Mouse (Mus musculus): ENCODE results near the gene Pick1. TPM values are rescaled to one million over a fixed set of nuclear protein-coding genes. Genes with fewer than 3 reads are reported as not detected.

Pick1 gene
- total RNA-seq, 2 experiments from 2014 or later, result 3.0 to 4.5 TPM

Other genes starting within 250 kb of the Pick1 start
- gene H1f0, start 200.7 kb upstream of the Pick1 start, total RNA-seq (2015), result 47.9 and 51.3 TPM in 2 replicates
- gene H1f0, start 200.7 kb upstream of the Pick1 start, total RNA-seq (2017), result 87.2 and 90.0 TPM in 2 replicates
- gene Galr3, start 187.3 kb upstream of the Pick1 start, total RNA-seq (2015), result not detected in 2 replicates
- gene Galr3, start 187.3 kb upstream of the Pick1 start, total RNA-seq (2017), result not detected in 2 replicates
- 13.5 and 14.3 TPM in 2 replicates for gene Ankrd54, start 166.3 kb upstream of the Pick1 start, total RNA-seq (2015)
- 10.3 and 11.2 TPM in 2 replicates for gene Ankrd54, start 166.3 kb upstream of the Pick1 start, total RNA-seq (2017)
- gene Eif3l, start 154.0 kb upstream of the Pick1 start, total RNA-seq (2015), result 110 and 116 TPM in 2 replicates
- 153 and 155 TPM in 2 replicates for gene Eif3l, start 154.0 kb upstream of the Pick1 start, total RNA-seq (2017)
- 4.4 and 6.1 TPM in 2 replicates for gene Micall1, start 120.3 kb upstream of the Pick1 start, total RNA-seq (2015)
- 3.6 and 6.3 TPM in 2 replicates for gene Micall1, start 120.3 kb upstream of the Pick1 start, total RNA-seq (2017)
- gene Polr2f, start 88.2 kb upstream of the Pick1 start, total RNA-seq (2015), result 46.0 and 49.2 TPM in 2 replicates
- gene Polr2f, start 88.2 kb upstream of the Pick1 start, total RNA-seq (2017), result 39.6 and 54.1 TPM in 2 replicates
- gene 1700088E04Rik, start 87.9 kb upstream of the Pick1 start, total RNA-seq (2015), result not detected in 2 replicates
- gene 1700088E04Rik, start 87.9 kb upstream of the Pick1 start, total RNA-seq (2017), result not detected in 2 replicates
- not detected in 2 replicates for gene Sox10, start 63.9 kb upstream of the Pick1 start, total RNA-seq (2015)
- not detected in 2 replicates for gene Sox10, start 63.9 kb upstream of the Pick1 start, total RNA-seq (2017)
- gene Gm49486, start 218 bp downstream of the Pick1 start, total RNA-seq (2015), result 0.16 and 0.20 TPM in 2 replicates
- not detected in 2 replicates for gene Gm49486, start 218 bp downstream of the Pick1 start, total RNA-seq (2017)
- not detected in 2 replicates for gene Slc16a8, start 25.6 kb downstream of the Pick1 start, total RNA-seq (2015)
- gene Slc16a8, start 25.6 kb downstream of the Pick1 start, total RNA-seq (2017), result not detected in 2 replicates
- gene Baiap2l2, start 56.4 kb downstream of the Pick1 start, total RNA-seq (2015), result not detected in 2 replicates
- gene Baiap2l2, start 56.4 kb downstream of the Pick1 start, total RNA-seq (2017), result not detected in 2 replicates
- 1.3 and 2.7 TPM in 2 replicates for gene Pla2g6, start 99.2 kb downstream of the Pick1 start, total RNA-seq (2015)
- 1.4 TPM in 2 replicates for gene Pla2g6, start 99.2 kb downstream of the Pick1 start, total RNA-seq (2017)
- 1.7 and 5.4 TPM in 2 replicates for gene Maff, start 117.4 kb downstream of the Pick1 start, total RNA-seq (2015)
- gene Maff, start 117.4 kb downstream of the Pick1 start, total RNA-seq (2017), result 1.4 and 2.7 TPM in 2 replicates
- 31.1 and 33.3 TPM in 2 replicates for gene Tmem184b, start 174.4 kb downstream of the Pick1 start, total RNA-seq (2015)
- gene Tmem184b, start 174.4 kb downstream of the Pick1 start, total RNA-seq (2017), result 10.4 and 12.2 TPM in 2 replicates
- 33.3 and 39.4 TPM in 2 replicates for gene Csnk1e, start 226.4 kb downstream of the Pick1 start, total RNA-seq (2015)
- 29.3 and 32.0 TPM in 2 replicates for gene Csnk1e, start 226.4 kb downstream of the Pick1 start, total RNA-seq (2017)

Measured in megakaryocyte, adult 5-6 weeks (primary cell).